Mouse (Mus musculus) T-helper 17 cell (primary cell): Measurements from ENCODE around the gene Tmem171.

Experiments
- in situ Hi-C, 2 experiments: fragments of 300-600 bp; cut with MboI, MseI; formaldehyde crosslinking; loops; 1 replicate in 1 of 2; 2 replicates in 1 of 2; pipeline ENCODE4 v1.15.1; 2025; ENCODE audit warnings: high pct_unique_total_duplicates in 2 of 2

The Tmem171 gene

GRCm38 (mm10) chr13:98652194-98652593 lies 42.4 kb downstream of the Tmem171 start:
- in situ Hi-C loops: no loop called here

DNA sequence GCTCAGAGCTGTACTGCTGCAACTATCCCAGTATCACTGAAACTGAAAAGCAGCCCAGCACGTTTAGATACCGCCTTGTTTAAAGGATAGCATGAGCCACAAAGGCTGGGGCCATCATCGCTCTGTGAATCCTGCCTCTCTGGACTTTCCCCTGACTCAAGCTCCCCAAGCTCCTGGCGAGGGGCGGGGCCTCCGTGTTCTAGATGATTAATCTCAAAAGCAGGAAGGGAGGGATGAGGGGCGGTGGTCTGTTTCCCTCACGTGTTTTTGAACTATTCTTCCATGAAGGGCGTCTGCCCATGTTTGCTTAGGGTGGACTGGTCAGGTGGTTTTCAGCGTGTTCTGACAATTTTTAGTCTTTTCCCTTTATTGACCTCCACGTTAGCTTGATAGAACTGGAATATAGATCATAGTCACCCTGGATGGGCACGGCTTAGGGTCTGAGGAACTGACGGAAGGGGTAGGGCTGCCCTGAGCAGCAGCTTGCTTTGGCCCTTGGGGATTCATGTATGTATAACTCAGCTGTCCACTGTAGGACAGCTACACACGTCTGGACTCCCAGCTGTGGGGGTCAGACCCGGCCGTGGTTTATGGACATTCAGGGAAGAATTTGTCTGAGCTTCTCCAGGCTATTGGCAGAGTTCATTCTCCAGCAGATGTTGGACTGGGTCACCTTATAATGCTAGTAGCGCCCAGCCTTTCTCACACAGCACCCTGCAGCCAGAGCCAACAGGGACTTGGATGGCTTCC lies 43.2 kb downstream of the Tmem171 start:
- in situ Hi-C loops: no loop called here

DNA sequence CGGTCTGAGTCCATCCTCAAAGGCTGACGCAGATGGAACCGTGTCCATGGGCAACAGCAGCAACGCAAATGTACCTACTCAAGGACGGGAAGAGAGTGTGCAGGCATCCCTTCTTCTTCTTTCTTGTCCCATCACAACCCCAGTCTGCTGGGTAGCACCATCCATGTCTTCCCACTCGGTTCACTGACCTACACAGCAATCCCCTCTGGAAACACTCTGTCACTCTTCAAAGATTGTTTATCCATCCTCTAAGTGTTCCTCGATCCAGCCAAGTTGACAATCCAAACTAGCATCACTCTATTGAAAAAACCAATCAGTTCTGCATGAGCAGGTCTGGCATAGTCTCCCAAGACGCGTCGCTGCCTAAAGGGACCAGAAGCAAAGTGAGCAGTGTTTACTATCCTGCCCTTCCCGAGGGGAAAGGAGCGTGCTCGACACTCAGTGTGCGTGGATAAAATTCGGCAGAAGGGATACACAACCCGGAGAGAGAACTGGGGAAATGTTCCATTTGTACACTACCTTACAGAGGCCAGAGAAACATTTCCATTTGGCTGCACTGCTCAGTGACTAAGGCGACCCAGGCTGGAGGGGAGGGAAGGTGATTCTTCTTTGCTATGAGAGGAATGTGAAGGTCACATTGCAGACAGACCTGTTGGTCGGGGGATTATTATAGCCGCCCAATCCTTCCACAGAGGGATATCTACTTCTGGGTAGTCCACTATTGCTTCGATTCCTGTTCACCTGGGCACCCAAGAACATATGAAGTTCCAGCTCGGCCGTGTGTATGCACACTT lies 46.7 kb downstream of the Tmem171 start:
- in situ Hi-C loops: no loop called here

GRCm38 (mm10) chr13:98638507-98639166 lies 56.0 kb downstream of the Tmem171 start:
- in situ Hi-C loops: loop anchor here in 1 of 2 experiments (10.0 kb wide), 1 partner anchor 56 kb away; the partner anchor contains the start of gene Tmem171

- in situ Hi-C loops: loop anchor here in 1 of 2 experiments (10.0 kb wide), 1 partner anchor 58 kb away; the partner anchor contains the start of gene Tmem171
These were observed 57.5 kb downstream of the Tmem171 start, which contains the start of gene Tmem174 for GRCm38 (mm10) chr13:98637145-98637544. Gene Tmem174, minus strand, starts transcription at chr13:98637410.

DNA sequence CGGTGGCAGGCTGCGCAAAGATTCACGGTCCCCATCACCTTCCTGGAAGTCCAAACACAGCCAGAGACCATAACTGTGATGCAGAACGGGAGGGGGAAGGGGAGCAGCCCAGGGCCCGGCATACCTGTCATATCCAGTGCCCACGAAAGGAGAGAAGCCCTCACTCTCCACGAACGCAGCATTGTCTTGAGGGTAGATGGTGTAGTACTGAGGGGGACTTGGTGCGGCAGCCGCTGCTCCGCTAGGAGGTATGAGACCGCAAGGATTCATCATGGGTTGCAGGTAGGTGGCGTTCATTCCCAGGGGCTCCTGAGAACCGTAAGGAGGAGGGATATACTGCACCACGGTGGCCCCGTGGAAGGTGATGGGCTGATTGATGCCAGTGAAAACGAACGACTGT lies 58.1 kb downstream of the Tmem171 start:
- in situ Hi-C loops: loop anchor here in 1 of 2 experiments (10.0 kb wide), 1 partner anchor 58 kb away; the partner anchor contains the start of gene Tmem171
